Mouse (Mus musculus): Measurements from ENCODE around the gene Pogk. TPM values are rescaled to one million over a fixed set of nuclear protein-coding genes. Genes with fewer than 3 reads are reported as not detected.

The Pogk gene
- polyA plus RNA-seq, 1 experiment from 2014 or later = 33.4 TPM

DNA sequence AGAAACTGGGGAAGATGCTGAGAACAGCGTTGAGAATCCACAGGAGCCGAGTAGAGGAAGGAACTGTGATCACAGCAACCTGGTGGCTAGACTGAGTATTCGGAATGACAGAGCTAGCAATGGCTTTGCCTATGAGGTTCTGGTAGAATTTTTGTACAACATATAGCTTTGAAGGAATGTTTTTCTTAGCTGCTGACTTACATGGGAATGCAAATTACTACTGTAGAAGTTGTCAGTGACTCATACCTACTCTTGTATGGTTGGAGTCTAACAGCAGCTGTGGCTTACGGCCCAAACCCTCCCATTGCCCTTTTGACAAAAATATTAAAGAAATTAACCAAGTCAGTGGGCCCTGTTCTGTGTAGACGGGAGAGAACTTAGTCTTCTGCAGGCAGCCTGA is 14.0 kb downstream of the Pogk start:
- Histone ChIP-seq H3K4me1 (no peaks in the 10 kb centered on the region), H3K27ac (no peak overlapping the region), H3K36me3 (ENCODE audit: poor library complexity, severe bottlenecking) (peaks cover 95% of the 10 kb centered on the region), H3K4me2 (no peak overlapping the region), H3K9me3 (replicated peaks) (no peaks in the 10 kb centered on the region), H3K4me3 (no peak overlapping the region), H3K9ac (no peak overlapping the region), H3K27me3 (no peaks in the 10 kb centered on the region)
- ATAC-seq = no peak
- 92% methylated on average over 5 of the region's 5 CpGs for WGBS

- H3K4me3 ChIP-seq = no peak overlapping the region
- H3K27ac ChIP-seq = no peak overlapping the region
- no peak overlapping the region for H3K4me2 ChIP-seq
- no peaks in the 10 kb centered on the region for H3K27me3 ChIP-seq
- H3K4me1 ChIP-seq = no peaks in the 10 kb centered on the region
- WGBS = 79% methylated on average over 4 of the region's 4 CpGs
- H3K9ac ChIP-seq = no peak overlapping the region
- H3K36me3 ChIP-seq (ENCODE audit: poor library complexity, severe bottlenecking) = peaks cover 95% of the 10 kb centered on the region
- no peak for ATAC-seq
- H3K9me3 ChIP-seq (replicated peaks) = no peaks in the 10 kb centered on the region
Measured at GRCm38 (mm10) chr1:166394770-166395169, 14.9 kb downstream of the Pogk start.

GRCm38 (mm10) chr1:166391671-166392070 is 18.0 kb downstream of the Pogk start:
- no peak overlapping the region for H3K27ac ChIP-seq
- H3K27me3 ChIP-seq = no peaks in the 10 kb centered on the region
- no peaks in the 10 kb centered on the region for H3K4me1 ChIP-seq
- H3K4me2 ChIP-seq = no peak overlapping the region
- H3K36me3 ChIP-seq (ENCODE audit: poor library complexity, severe bottlenecking) = peaks cover 95% of the 10 kb centered on the region
- H3K9me3 ChIP-seq (replicated peaks) = no peaks in the 10 kb centered on the region
- 96% methylated on average over 6 of the region's 6 CpGs for WGBS
- H3K9ac ChIP-seq = no peak overlapping the region
- ATAC-seq = no peak
- no peak overlapping the region for H3K4me3 ChIP-seq

- no peak overlapping the region for H3K4me2 ChIP-seq
- H3K36me3 ChIP-seq (ENCODE audit: poor library complexity, severe bottlenecking) = peaks cover 96% of the 10 kb centered on the region
- H3K4me1 ChIP-seq = no peaks in the 10 kb centered on the region
- ATAC-seq = no peak
- no peak overlapping the region for H3K27ac ChIP-seq
- H3K9ac ChIP-seq = no peak overlapping the region
- no peaks in the 10 kb centered on the region for H3K27me3 ChIP-seq
- WGBS = 95% methylated on average over 16 of the region's 16 CpGs
- no peaks in the 10 kb centered on the region for H3K9me3 ChIP-seq (replicated peaks)
- H3K4me3 ChIP-seq = no peak overlapping the region
Measured at GRCm38 (mm10) chr1:166389406-166390125, 20.1 kb downstream of the Pogk start.

DNA sequence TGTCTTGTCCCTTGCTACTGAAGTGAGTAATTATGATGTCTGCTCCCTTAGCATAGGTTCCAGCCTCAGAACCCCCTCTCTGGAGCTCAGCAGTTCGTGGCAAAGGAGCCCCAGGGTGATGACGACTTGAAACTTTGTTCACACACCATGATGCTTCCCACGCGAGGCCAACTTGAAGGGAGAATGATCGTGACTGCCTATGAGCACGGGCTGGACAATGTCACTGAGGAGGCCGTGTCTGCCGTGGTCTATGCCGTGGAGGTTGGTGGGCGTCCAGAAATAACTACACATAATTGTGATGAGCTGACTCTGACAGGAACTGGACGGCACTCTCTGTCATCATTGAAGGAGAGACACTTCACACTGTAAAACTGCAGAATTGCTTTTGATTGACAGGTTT is 21.2 kb downstream of the Pogk start:
- no peak for ATAC-seq
- Histone ChIP-seq H3K9me3 (replicated peaks) (no peaks in the 10 kb centered on the region), H3K27ac (no peak overlapping the region), H3K27me3 (no peaks in the 10 kb centered on the region), H3K4me3 (no peak overlapping the region), H3K9ac (no peak overlapping the region), H3K4me1 (no peaks in the 10 kb centered on the region), H3K36me3 (ENCODE audit: poor library complexity, severe bottlenecking) (peaks cover 98% of the 10 kb centered on the region), H3K4me2 (no peak overlapping the region)
- 93% methylated on average over 11 of the region's 11 CpGs for WGBS

DNA sequence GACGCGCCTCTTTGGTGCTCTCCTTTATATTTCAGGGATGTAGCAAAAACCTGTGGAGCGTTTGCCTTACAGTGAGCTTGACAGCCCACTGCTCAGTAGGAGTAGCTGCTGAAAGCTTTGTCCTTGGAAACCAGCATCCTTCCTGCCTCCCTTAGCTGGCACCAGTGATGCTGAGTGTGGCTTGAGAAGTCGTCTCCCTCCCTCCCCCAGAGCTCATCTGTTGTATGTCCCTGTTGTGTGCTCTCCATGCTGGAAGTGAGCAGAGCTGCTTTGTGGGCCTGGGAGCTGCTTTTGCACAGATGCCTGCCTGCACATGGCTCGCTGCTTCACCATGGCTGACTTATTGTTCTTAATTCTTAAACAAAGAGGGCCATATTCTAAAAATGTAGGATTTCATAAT is 24.2 kb downstream of the Pogk start:
- H3K4me2 ChIP-seq = no peak overlapping the region
- peaks cover 16% of the 10 kb centered on the region for H3K4me1 ChIP-seq
- peaks cover 80% of the 10 kb centered on the region for H3K36me3 ChIP-seq (ENCODE audit: poor library complexity, severe bottlenecking)
- no peak overlapping the region for H3K4me3 ChIP-seq
- no peak overlapping the region for H3K27ac ChIP-seq
- H3K9ac ChIP-seq = no peak overlapping the region
- no peaks in the 10 kb centered on the region for H3K9me3 ChIP-seq (replicated peaks)
- WGBS = 75% methylated on average over 5 of the region's 5 CpGs
- no peaks in the 10 kb centered on the region for H3K27me3 ChIP-seq
- ATAC-seq = no peak

- H3K27me3 ChIP-seq = no peaks in the 10 kb centered on the region
- 96% methylated on average over 10 of the region's 10 CpGs for WGBS
- H3K36me3 ChIP-seq (ENCODE audit: poor library complexity, severe bottlenecking) = peaks cover 72% of the 10 kb centered on the region
- no peak for ATAC-seq
- H3K4me1 ChIP-seq = peaks cover 21% of the 10 kb centered on the region
- H3K4me3 ChIP-seq = no peak overlapping the region
- H3K9ac ChIP-seq = no peak overlapping the region
- no peak overlapping the region for H3K4me2 ChIP-seq
- H3K27ac ChIP-seq = no peak overlapping the region
- H3K9me3 ChIP-seq (replicated peaks) = no peaks in the 10 kb centered on the region
Measured at GRCm38 (mm10) chr1:166384614-166385013, 25.0 kb downstream of the Pogk start.

DNA sequence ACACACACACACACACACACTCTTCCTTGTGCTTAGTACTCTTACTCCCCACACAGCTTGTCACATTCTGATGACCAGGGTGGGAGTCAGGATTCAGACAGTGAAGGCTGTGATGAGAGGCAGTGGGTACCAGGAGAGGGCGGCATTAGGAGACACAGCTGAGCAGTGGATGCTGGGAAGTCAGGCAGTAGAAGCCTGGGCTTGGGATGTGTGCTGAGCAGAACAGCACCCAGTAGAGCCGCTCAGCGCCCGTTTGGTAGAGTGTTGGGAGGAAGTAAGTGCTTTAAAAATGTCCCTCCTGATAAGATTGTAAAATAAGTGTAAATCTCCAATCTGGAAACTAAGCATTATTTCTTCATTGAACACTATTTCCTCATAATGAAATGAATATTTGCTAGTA is 27.0 kb downstream of the Pogk start:
- Histone ChIP-seq H3K4me3 (no peak overlapping the region), H3K9me3 (replicated peaks) (no peaks in the 10 kb centered on the region), H3K4me2 (no peak overlapping the region), H3K4me1 (peaks cover 21% of the 10 kb centered on the region), H3K36me3 (ENCODE audit: poor library complexity, severe bottlenecking) (peaks cover 52% of the 10 kb centered on the region), H3K27ac (no peak overlapping the region), H3K27me3 (no peaks in the 10 kb centered on the region), H3K9ac (no peak overlapping the region)
- WGBS = 85% methylated on average over 4 of the region's 4 CpGs
- ATAC-seq = no peak

- no peak overlapping the region for H3K9ac ChIP-seq
- no peaks in the 10 kb centered on the region for H3K27me3 ChIP-seq
- no peak for ATAC-seq
- H3K4me1 ChIP-seq = peaks cover 21% of the 10 kb centered on the region
- no peak overlapping the region for H3K4me2 ChIP-seq
- 83% methylated on average over 5 of the region's 5 CpGs for WGBS
- no peak overlapping the region for H3K4me3 ChIP-seq
- H3K9me3 ChIP-seq (replicated peaks) = no peaks in the 10 kb centered on the region
- no peak overlapping the region for H3K27ac ChIP-seq
- H3K36me3 ChIP-seq (ENCODE audit: poor library complexity, severe bottlenecking) = peaks cover 44% of the 10 kb centered on the region
Measured at GRCm38 (mm10) chr1:166381821-166382220, 27.8 kb downstream of the Pogk start.

GRCm38 (mm10) chr1:166381336-166381735 is 28.3 kb downstream of the Pogk start:
- Histone ChIP-seq H3K4me3 (no peak overlapping the region), H3K36me3 (ENCODE audit: poor library complexity, severe bottlenecking) (peaks cover 39% of the 10 kb centered on the region), H3K27ac (no peak overlapping the region), H3K4me2 (no peak overlapping the region), H3K27me3 (no peaks in the 10 kb centered on the region), H3K9ac (peak overlapping the region; percentile 96), H3K9me3 (replicated peaks) (no peaks in the 10 kb centered on the region), H3K4me1 (peaks cover 21% of the 10 kb centered on the region)
- no peak for ATAC-seq
- 89% methylated on average over 10 of the region's 10 CpGs for WGBS

DNA sequence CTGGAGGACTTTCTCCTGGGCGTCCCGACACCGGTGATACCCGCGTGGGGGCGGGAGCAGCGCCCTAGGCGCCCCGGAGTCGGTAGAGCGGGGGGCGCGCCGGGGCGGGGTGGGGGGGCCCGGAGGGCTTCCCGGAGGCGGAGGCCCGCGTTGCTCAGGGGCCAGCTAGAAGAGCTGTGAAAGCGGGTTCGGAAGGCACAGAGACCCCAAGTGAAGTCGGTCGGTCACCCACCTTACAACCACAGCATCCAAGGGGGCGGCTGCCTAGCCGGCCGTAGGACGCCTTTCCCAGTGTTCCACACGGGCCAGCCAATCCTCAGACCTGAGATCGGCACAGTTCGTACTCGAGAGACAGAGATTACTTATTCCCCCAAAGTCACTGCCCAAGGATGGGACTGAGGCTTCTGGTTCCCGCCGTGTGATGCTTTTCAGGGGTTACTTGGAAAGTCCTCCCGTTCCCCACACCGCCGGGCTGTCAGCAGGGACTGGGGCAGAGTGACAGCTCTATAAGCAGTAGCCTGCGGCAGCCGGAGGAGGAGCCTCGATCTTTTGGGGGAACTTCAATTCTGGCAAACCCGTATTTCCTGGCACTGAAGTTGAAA is 29.9 kb downstream of the Pogk start:
- Histone ChIP-seq H3K27me3 (no peaks in the 10 kb centered on the region), H3K9ac (peak overlapping the region; percentile 96), H3K4me3 (peak overlapping the region; percentile 92), H3K4me2 (peak overlapping the region; percentile 72), H3K36me3 (ENCODE audit: poor library complexity, severe bottlenecking) (peaks cover 24% of the 10 kb centered on the region), H3K27ac (peak overlapping the region; percentile 87), H3K9me3 (replicated peaks) (no peaks in the 10 kb centered on the region), H3K4me1 (peaks cover 21% of the 10 kb centered on the region)
- WGBS = 1% methylated on average over 34 of the region's 41 CpGs
- peak; percentile 50 for ATAC-seq

- WGBS = under 1% methylated on average over 77 of the region's 81 CpGs
- H3K27me3 ChIP-seq = no peaks in the 10 kb centered on the region
- peak within 1 kb of the TSS; percentile 72 for H3K4me2 ChIP-seq
- H3K36me3 ChIP-seq (ENCODE audit: poor library complexity, severe bottlenecking) = peaks cover 18% of the 10 kb centered on the region
- H3K9me3 ChIP-seq (replicated peaks) = 0 out of 2 replicates have a peak, but pooled peaks cover 3% of the 10 kb centered on the region
- peak within 1 kb of the TSS; percentile 96 for H3K9ac ChIP-seq
- H3K4me1 ChIP-seq = peaks cover 21% of the 10 kb centered on the region
- peak; percentile 95 for ATAC-seq
- peak within 1 kb of the TSS; percentile 92 for H3K4me3 ChIP-seq
- peak within 1 kb of the TSS; percentile 87 for H3K27ac ChIP-seq
Measured at GRCm38 (mm10) chr1:166379013-166379629, 30.5 kb downstream of the Pogk start, which contains the start of gene Tada1. Gene Tada1, plus strand, starts transcription at chr1:166379097.

Data from forebrain, embryonic 13.5 days (tissue).